Mouse (Mus musculus) E14TG2a.4 (cell line): ENCODE results near the gene Gm21964.

Experiments used
- CTCF ChIP-seq: conservative IDR thresholded peaks from 2 replicates; pipeline ENCODE4 v1.5.1; 2014; ENCODE audit warnings: low read length
- NANOG ChIP-seq: IDR thresholded peaks from 2 replicates; pipeline ENCODE4 v1.6.1; 2014; ENCODE audit warnings: borderline replicate concordance, low read length, mixed read lengths
- POU5F1 ChIP-seq: IDR thresholded peaks from 2 replicates; pipeline ENCODE4 v1.6.1; 2014; ENCODE audit warnings: low read length, borderline replicate concordance

GRCm38 (mm10) chr8:110079282-110080221, 21.5 kb upstream of the Gm21964 start, which contains the start of gene Zfp612:
- TF ChIP-seq CTCF (no peak), POU5F1 (no peak), NANOG (no peak)
